In the genomic region with DNA sequence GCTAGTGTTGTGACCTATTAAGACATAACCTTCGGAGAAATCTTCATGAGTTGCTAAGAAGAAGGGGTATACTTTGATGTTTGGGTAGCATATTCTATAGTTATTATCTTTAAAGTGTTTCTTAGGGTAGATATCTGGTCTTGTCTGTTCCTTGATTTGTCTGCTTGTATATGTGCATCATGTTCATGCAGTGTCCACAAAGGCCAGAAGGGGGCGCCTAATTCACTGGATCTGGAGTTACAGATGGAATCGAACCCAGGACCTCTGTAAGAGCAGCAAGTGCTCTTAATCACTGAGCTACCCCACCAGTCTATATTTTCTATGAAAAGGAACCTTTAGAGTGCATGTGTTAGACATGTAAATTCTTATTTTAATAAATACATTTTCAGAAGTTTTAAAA, we compare ENCODE assay signal across 10 mouse cellular contexts.
DNase-seq lines count a peak whose midpoint lies in the region; TF ChIP-seq lines count a peak whose summit lies in the region.
"Had no signal": no experiment of that assay in that cellular context is flagged by ENCODE, and none has a peak within 500 bp of the region (broad histone marks: within the 10 kb centered on the region; RNA-seq: fewer than 3 reads in every experiment).

No protein-coding gene starts in this region.

- no peak for TF ChIP-seq EP300 in MEL (IDR thresholded peaks at IDR 0.05; ENCODE audit: low read depth in 1 of 2, low read length in 2 of 2)

- DNase-seq in kidney, adult 2 months, result no peak
- DNase-seq in kidney, postnatal 14 days, result no peak
- peak; percentile 15 for DNase-seq in lung, postnatal 36 days
- DNase-seq in lung, adult 2 months, result no peak
- DNase-seq in MEL (ENCODE audit: low read depth, low spot score), result no peak
- peak; percentile 4 for DNase-seq in splenic B cell, adult 2 months (ENCODE audit: low read depth, low spot score)
- DNase-seq in urinary bladder, postnatal 36 days (ENCODE audit: low spot score in 2 of 2), result no peak
- DNase-seq: embryo, embryonic 11 days had no signal

- WGBS in kidney, adult 2 months, result 52% methylated on average over 3 of the region's 3 CpGs
- 43% methylated on average over 3 of the region's 3 CpGs for WGBS in lung, adult 2 months

- H3K79me2 ChIP-seq in MEL (ENCODE audit: control insufficient read depth, insufficient read depth, low read length, poor library complexity), result no peaks in the 10 kb centered on the region

- no peak overlapping the region for H3K4me3 ChIP-seq in kidney, adult 2 months (ENCODE audit: insufficient read depth, low read depth, low read length)
- no peak overlapping the region for H3K4me3 ChIP-seq in lung, adult 2 months (replicated peaks; ENCODE audit: extremely low read depth, low read depth, low read length)
- H3K4me3 ChIP-seq in MEL (ENCODE audit: control insufficient read depth in 1 of 2, insufficient read depth in 1 of 2, low read depth in 2 of 2, low read length in 2 of 2), result no peak overlapping the region
- H3K4me3 ChIP-seq: hindbrain, embryonic 13.5 days; limb, embryonic 12.5 days had no signal

- H3K4me1 ChIP-seq in kidney, adult 2 months (ENCODE audit: control insufficient read depth, insufficient read depth, low read length), result no peaks in the 10 kb centered on the region
- no peaks in the 10 kb centered on the region for H3K4me1 ChIP-seq in lung, adult 2 months (ENCODE audit: control insufficient read depth, insufficient read depth, low read length)
- peaks cover 4 to 6% of the 10 kb centered on the region in 2 experiments; a peak in 3 of 4 replicates for H3K4me1 ChIP-seq in MEL (ENCODE audit: control insufficient read depth in 1 of 2, insufficient read depth in 2 of 2, low read length in 2 of 2)
- H3K4me1 ChIP-seq: hindbrain, embryonic 13.5 days; limb, embryonic 12.5 days had no signal

- peak; percentile 13; the same call in 1 of the 2 replicates for TF ChIP-seq CTCF in kidney, adult 2 months (conservative IDR thresholded peaks at IDR 0.05; ENCODE audit: insufficient read depth, insufficient read length, low read depth, low read length)
- TF ChIP-seq CTCF in lung, adult 2 months (IDR thresholded peaks at IDR 0.05; ENCODE audit: insufficient read depth, low read length), result no peak
- TF ChIP-seq CTCF in MEL (IDR thresholded peaks at IDR 0.05 in 2 of 3, conservative IDR thresholded peaks at IDR 0.05 in 1 of 3; ENCODE audit: control insufficient read depth in 1 of 3, insufficient read depth in 1 of 3, low read depth in 2 of 3, low read length in 3 of 3, poor library complexity in 1 of 3, severe bottlenecking in 1 of 3), result peak; percentile 26 to 49 (median 35); a peak in 5 of 6 replicates

- H3K9me3 ChIP-seq in MEL (replicated peaks; ENCODE audit: insufficient read depth, low read length), result no peaks in the 10 kb centered on the region
- H3K9me3 ChIP-seq: hindbrain, embryonic 13.5 days; limb, embryonic 12.5 days had no signal

- TF ChIP-seq RAD21 in MEL (IDR thresholded peaks at IDR 0.05; ENCODE audit: low read depth, low read length), result peak; percentile 26

- no peak overlapping the region for H3K9ac ChIP-seq in MEL (ENCODE audit: control insufficient read depth, low read depth, low read length, poor library complexity, severe bottlenecking)
- H3K9ac ChIP-seq: hindbrain, embryonic 13.5 days; limb, embryonic 12.5 days had no signal

- no peak overlapping the region for H3K27ac ChIP-seq in kidney, adult 2 months (ENCODE audit: insufficient read depth, low read depth, low read length)
- H3K27ac ChIP-seq in MEL (ENCODE audit: control insufficient read depth, low read depth, low read length), result no peak overlapping the region
- H3K27ac ChIP-seq: hindbrain, embryonic 13.5 days; limb, embryonic 12.5 days had no signal

- TF ChIP-seq POLR2A in kidney, adult 2 months (IDR thresholded peaks at IDR 0.05; ENCODE audit: low read depth, low read length), result no peak
- no peak for TF ChIP-seq POLR2A in lung, adult 2 months (IDR thresholded peaks at IDR 0.05; ENCODE audit: borderline replicate concordance, extremely low read depth, low read depth, low read length)
- TF ChIP-seq POLR2A in MEL (IDR thresholded peaks at IDR 0.05; ENCODE audit: control insufficient read depth in 1 of 2, insufficient read depth in 1 of 2, low read depth in 1 of 2, low read length in 2 of 2, poor library complexity in 1 of 2), result no peak

- no peaks in the 10 kb centered on the region for H3K27me3 ChIP-seq in kidney, adult 2 months (replicated peaks; ENCODE audit: control insufficient read depth, insufficient read depth, low read length)
- no peaks in the 10 kb centered on the region; a peak in 1 of 4 replicates for H3K27me3 ChIP-seq in MEL (ENCODE audit: control insufficient read depth in 1 of 2, insufficient read depth in 2 of 2, low read length in 2 of 2)
- H3K27me3 ChIP-seq in splenic B cell, adult 2 months (ENCODE audit: control insufficient read depth, insufficient read depth, low read length, poor library complexity, severe bottlenecking), result no peaks in the 10 kb centered on the region
- H3K27me3 ChIP-seq: hindbrain, embryonic 13.5 days; limb, embryonic 12.5 days had no signal

- no peaks in the 10 kb centered on the region for H3K36me3 ChIP-seq in kidney, adult 2 months (ENCODE audit: control insufficient read depth, insufficient read depth, low read length)
- H3K36me3 ChIP-seq in MEL (ENCODE audit: control insufficient read depth in 1 of 2, insufficient read depth in 2 of 2, low read length in 2 of 2), result peaks cover 0 to 15% of the 10 kb centered on the region in 2 experiments; a peak in 2 of 4 replicates
- no peaks in the 10 kb centered on the region for H3K36me3 ChIP-seq in splenic B cell, adult 2 months (ENCODE audit: control insufficient read depth, insufficient read depth, low read length, poor library complexity, severe bottlenecking)
- H3K36me3 ChIP-seq: hindbrain, embryonic 13.5 days; limb, embryonic 12.5 days had no signal

TF ChIP-seq in MEL, 35 proteins besides CTCF, POLR2A, EP300 and RAD21:
- TF ChIP-seq TBP (IDR thresholded peaks at IDR 0.05; ENCODE audit: low read depth, low read length), result no peak
- peak; percentile 41 for TF ChIP-seq SMC3 (IDR thresholded peaks at IDR 0.05; ENCODE audit: low read depth, low read length)

Comparison
In these comparisons a context has a peak if more than half of its experiments do, and no peak if none do; other contexts are left out.
1. DNase-seq: peak in lung, postnatal 36 days (single experiment) and splenic B cell, adult 2 months (single experiment); none in kidney, adult 2 months (single experiment), kidney, postnatal 14 days (single experiment), lung, adult 2 months (single experiment), MEL (single experiment) and urinary bladder, postnatal 36 days (0 of 2).